Mouse (Mus musculus): ENCODE data around the gene Usf1.

The Usf1 gene

DNA sequence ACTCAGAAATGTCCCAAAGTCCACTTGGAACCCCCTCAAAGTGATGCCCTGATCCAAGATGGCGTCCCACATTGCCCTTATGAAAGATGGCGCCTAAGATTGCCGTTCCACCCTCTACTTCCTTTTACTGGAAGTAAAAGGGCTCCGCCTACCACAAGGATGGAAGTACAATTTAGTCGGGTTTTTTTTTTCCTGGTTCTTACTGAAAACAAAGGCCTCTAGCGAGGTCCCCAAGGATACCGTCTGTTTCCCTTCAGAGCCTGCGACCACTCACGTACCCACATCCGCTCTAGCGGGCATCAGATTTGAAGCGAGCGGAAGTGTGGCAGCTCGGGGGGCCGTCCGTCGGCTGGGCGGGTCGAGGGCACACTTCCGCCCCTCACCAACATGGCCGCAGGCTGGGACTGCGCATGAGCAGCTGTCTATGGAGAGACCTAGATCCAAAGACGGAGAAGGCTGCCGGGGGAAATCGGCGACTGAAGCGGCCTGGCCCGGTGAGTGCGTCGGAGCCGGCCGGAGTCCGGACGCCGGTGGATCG is at the start of gene Usf1:
Gene Usf1 (plus strand): TSS at position 367 of the 538 bp plus-strand sequence.
- peak; percentile 97 for DNase-seq (ENCODE audit: low spot score)

DNA sequence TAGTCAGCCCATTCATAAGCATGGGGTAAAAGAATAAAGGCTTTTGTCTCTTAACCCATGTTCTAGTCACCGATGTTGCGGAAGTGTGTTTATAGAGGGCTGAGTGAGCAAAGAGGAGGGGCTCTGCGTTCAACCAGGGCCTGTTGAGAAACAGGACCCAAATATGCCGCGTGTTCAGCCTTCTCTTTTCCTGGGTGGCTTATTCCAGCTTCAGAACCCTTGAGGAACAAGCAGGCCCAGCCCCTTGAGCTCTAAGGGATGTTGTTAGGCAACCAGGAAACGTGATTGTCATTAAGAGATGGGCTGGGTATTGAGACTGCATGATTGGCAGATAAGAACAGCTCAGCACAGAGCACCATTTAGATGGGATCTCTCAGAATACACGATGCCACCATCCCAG is 45.2 kb upstream of the Usf1 start:
- no peak for DNase-seq (ENCODE audit: low spot score)

DNA sequence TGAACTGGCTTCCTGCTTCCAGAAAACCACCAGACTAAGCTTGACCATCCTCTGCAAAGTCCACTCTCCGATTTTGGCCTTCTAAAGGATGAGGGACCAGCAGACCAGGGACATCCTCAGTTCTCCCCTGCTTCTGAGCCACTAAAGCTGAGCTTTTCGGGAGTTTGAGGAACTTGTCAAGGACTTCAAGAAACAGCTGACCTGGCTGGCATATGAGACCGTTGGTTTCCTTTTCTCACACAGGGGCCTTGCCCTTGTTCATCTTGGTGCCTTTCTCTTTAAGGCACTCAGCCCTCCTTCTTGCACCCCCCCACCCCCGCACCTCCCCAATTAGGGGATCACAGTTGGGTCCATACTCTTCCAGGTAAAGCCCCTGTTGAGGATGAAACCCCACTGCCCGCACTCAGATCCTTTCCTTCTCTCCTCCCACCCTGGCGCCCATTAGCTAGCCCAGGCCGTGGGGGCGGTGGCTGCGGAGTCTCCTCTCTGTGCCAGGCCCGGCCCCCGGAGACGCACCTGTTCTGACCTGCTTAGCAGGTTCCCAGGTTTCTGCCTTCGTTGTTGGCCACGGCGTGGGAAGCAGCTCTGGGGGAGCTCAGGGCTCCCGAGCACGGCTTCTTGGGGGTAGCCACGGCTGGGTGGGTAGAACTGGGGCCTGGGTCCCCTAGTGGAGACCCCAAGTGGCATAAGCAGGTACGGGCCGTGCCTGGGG is 41.1 kb upstream of the Usf1 start, which contains the start of gene Nectin4:
Gene Nectin4 (plus strand): TSS at position 255 of the 712 bp plus-strand sequence.
- DNase-seq (ENCODE audit: low spot score), result no peak

DNA sequence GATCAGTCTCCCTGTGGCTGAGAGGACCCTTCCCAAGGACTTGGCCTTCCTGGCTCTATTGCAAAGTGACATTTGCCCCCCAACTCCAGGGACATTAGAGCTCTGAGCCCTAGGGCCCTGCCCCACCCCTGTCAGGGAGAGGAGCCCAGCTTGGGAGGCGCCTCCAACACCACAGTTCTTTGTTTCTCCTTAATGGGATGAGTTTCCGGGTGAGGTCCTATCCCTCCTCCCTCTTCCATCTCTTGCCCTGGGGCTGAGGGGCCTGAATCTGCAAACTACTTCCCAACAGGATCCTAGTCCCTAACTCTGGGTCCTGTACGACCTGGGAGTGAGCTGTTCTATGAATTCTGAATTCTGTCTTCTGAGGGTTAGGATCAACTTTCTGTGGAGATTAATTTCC is 38.2 kb upstream of the Usf1 start:
- no peak for DNase-seq (ENCODE audit: low spot score)

DNA sequence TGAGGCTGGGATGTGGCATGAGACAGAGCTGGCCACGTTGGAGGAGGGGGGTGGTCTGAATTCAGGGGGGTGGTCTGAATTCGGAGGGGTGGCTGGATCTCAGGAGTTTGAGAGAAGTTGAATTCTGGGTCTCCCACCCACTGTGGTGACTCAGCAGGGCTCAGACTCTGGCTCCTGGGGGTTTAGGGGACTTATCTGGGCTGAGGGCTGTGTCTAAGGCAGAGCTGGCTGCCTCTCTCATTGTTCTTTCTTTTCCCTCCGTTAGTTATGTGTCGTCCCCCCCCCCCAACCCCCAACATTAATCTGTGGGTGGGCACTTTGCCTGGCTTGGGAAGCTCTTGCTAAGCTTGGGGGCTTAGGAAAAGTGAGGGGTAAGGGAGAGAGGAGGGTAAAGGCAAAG is 37.2 kb upstream of the Usf1 start:
- no peak for DNase-seq (ENCODE audit: low spot score)

DNA sequence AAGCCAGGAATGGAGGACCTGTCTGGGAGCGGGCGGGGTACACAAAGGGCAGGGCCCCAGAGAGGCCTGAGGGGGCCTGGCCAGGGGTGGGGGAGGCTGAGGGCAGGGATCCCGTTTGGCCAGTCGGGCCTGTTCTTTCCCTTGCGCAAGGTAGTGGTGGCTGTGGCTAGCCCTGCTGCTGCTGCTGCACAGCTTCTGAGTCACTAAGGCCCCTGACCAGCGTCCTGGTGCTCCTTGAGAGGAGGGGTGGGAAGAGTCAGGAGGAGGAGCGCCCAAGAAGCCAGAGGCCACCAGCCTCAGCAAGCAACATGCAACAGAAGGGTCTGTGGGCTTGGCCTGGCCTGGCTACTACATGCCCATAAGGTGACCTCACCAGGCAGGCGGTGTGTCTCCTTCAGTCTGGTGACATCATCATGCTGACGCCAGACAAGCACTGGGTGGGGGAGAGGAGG is 35.4 kb upstream of the Usf1 start:
- DNase-seq (ENCODE audit: low spot score), result no peak

DNA sequence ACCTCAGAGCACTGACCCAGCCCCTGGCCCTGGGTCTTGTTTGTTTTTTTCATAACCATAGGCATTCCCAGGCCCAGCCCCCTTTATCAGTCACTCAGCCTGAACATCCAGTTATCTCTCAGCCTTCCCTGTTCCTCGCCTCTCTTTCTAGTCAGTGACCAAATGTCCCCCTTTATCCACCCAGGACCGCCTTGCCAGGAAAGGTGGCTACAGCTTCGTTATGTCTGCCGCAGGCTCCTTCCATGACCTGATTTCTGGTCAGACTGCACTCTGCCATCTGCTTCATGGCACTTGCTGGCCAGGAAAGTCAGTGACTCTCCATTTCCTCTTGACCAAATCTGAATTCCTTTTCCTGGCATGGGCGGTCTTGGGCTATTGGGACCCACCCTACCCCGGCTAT is 32.8 kb upstream of the Usf1 start:
- DNase-seq (ENCODE audit: low spot score), result no peak

DNA sequence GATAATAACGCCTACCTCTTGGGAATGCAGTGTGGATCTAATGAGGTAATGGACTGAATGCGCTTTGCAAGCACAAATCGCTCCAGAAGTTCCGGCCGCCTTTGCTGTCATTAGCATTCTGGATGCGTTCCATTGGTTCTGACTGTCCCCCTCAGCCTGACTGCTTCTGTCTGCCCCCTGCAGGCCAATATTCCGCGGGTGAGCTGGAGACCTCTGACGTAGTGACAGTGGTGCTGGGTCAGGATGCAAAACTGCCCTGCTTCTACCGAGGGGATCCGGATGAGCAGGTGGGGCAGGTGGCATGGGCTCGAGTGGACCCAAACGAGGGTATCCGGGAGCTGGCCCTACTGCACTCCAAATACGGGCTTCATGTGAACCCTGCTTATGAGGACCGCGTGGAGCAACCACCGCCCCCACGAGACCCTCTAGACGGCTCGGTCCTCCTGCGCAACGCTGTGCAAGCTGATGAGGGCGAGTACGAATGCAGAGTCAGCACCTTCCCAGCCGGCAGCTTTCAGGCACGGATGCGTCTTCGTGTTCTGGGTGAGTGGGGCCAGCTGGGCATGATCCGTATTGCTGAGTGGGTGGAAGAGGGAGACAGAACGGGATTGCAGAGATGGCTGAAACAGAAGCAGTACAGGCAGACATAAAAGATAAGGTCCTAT is 31.0 kb upstream of the Usf1 start:
- peak; percentile 85 for DNase-seq (ENCODE audit: low spot score)

DNA sequence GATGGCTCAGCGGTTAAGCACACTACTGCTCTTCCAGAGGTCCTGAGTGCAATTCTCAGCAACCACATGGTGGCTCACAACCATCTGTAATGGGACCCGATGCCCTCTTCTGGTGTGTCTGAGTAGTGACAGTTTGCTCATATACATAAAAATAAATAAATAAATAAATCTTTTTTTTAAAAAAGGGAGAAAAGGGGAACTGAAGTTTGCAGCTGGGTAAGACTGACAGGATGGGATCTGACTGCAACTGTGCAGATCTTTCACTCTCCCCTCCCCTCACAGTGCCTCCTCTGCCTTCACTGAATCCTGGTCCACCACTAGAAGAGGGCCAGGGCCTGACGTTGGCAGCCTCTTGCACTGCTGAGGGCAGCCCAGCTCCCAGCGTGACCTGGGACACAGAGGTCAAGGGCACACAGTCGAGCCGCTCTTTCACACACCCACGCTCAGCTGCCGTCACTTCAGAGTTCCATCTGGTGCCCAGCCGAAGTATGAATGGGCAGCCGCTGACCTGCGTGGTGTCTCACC is 29.0 kb upstream of the Usf1 start:
- no peak for DNase-seq (ENCODE audit: low spot score)

DNA sequence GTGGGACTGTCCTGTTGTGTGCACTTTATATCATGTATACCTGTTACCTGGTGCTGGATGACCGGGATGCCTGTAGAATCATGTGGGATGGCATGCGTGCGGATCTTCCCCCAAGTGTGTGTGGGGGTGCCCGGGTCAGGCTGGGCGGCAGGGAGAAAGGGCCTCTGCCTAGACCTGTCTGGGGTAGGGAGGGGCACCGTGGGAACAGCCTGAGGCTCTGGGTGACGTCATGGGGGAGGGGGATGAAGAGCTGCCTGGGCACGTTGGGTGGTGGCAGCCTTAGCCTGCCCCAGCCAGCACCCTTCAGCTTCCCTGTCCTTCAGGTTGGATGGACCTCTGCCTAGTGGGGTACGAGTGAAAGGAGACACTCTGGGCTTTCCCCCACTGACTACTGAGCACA is 26.8 kb upstream of the Usf1 start:
- DNase-seq (ENCODE audit: low spot score), result no peak

DNA sequence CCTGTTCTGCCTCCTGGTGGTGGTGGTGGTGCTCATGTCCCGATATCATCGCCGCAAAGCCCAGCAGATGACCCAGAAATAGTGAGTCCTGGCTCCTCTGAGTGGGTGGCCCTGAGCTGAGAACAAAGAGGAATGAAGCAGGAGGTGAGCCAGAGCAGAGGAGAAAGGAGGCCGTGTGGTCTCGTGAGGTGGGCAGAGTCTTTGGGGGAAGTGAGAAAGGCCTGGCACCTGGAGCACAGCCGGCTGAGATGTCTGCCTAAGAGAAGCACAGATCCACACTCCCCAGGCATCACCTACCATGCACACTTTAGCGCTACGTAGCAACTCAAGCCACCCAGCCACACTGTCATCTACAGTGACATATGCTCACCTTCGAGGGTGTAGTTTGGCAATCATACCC is 25.9 kb upstream of the Usf1 start:
- no peak for DNase-seq (ENCODE audit: low spot score)

DNA sequence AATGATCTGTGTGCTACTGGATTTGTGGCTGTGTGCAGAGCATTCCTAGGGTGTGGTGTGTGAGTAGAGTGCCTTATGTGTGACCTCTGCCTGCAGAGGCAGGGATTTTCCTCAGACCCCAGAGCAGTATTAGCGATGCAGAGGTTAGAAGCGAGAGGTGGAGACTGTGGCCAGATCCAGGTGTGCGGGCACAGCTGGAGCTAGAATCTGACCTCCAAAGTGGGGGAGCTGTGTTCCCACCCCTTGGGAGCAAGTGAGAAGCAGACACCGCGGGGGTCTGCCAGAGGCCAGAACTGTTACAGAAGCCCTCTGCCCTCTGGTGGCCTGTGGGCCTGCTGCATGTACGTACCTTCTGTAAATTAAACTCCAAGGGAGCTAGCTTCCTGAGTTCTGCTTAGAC is 24.0 kb upstream of the Usf1 start:
- peak; percentile 72 for DNase-seq (ENCODE audit: low spot score)

DNA sequence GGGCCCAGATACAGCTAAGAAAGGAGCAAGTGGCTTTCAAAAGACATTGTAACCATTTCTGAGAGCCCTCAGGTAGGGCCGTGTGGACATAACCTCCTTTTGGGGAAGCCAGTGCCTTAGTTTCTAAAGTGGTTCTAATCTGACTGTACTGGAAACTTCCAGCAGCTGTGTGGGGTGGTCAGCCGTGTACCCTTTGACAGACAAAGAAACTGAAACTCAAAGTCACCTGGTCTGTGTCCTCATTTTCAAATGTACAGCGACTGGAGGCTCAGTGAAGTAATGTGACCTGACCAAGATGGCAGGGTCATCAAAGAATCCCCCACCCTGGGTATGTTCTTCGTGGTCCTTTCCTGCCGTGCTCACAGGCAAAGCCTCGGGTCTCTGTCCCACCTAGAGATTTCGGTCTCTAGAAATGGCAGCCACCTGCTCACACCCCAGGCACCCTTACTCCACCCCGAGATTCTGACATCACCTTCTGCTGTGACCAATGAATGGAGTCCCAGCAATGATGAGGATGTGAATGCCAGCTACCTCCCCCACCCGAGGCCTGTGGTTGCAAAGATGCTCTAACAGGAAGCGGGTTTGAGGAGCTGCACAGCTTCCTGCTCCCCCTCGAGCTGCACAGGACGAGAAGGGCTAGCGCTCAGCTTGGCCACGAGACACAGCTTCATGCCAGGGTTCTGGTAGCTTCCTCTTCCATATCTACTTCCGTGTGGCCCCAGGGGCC is 22.6 kb upstream of the Usf1 start, which contains the start of gene Arhgap30:
Gene Arhgap30 (plus strand): TSS at position 579 of the 727 bp plus-strand sequence.
- no peak for DNase-seq (ENCODE audit: low spot score)

DNA sequence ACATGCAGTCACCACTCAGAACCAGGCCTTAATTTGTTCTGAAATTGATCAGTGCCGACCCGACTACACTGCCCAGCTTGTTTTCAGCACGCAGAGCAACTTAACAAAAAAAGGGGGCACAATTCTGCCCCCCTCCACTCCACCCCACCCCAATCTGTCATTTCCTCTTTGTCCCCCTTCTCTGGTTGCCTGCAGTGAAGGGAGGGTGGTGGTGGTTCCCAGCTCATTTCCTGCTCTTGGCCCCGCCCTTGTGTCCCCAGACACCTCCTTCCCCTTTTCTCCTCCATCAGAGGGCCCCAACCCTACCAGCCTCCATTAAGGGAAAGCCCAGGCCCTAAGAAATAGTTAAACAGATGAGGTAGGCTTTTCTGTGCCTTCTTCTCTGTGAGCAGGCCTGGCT is 21.0 kb upstream of the Usf1 start:
- no peak for DNase-seq (ENCODE audit: low spot score)

DNA sequence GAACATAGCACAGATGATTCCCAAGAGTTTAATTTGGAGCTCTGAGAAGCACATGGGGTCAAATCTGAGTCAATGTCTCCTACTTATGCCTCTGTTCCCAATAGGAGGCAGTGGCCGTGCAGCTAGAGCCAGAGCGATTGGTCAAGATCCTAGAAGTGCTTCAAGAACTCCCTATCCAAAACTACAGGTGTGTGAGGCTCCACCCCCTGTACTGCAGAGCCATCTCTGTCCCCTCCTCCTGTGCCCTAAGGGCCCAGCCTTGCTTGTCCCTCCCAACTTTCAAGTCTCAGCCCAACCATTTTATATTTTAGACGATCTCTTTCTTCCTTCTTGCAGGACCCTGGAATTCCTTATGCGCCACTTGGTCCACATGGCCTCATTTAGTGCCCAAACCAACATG is 9.3 kb upstream of the Usf1 start:
- no peak for DNase-seq (ENCODE audit: low spot score)

DNA sequence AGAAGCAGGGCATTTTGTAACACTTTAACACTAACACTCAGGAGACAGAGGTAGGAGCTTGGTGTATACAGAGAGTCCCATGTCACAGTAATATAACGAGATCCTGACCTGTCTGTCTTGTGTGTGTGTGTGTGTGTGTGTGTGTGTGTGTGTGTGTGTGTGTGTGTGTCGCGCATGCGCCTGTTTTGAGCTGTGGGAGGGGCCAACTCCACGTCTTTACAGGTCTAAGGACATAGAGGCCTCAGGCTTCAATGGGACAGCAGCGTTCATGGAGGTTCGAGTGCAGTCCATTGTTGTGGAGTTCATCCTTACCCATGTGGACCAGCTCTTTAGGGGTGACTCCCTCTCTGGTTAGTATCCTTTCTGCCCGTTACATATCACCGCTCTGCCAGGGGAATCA is 8.1 kb upstream of the Usf1 start:
- DNase-seq (ENCODE audit: low spot score), result no peak

DNA sequence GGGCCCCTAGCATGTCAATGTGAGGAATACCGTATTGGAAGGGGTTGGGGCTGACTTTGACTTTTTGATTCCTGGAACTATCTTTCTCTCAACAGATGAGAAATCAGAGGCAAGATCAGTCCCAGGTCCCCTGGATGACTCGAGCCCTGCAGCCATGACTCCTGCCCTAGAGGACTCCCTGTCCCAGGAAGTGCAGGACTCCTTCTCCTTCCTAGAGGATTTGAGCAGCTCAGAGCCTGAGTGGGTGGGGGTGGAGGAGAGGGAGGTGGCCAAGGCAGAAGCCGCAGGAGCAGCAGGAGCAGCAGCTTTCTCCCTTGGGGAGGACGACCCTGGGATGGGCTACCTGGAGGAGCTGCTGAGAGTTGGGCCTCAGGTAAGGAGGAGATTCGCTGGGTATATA is 3.9 kb upstream of the Usf1 start:
- no peak for DNase-seq (ENCODE audit: low spot score)

DNA sequence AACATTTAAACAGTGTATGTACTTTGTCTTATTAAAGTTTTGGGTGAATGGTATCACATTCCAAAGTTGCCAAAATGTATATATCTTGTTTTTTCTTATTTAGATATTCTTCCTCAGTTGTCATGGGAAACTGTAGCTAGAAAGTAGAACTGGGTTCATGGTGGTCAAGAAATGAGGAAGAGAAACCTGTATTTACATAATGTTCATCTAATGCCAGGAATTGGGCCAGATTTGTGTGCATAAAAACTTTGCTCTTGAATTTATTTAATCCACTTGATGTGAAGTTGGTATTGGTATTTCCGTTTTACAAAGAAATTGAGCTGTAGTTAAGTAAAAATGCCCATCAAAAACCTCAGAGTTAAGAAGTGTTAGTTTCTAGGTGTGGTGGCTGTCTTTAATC is 882 bp upstream of the Usf1 start:
- peak; percentile 4 for DNase-seq (ENCODE audit: low spot score)

DNA sequence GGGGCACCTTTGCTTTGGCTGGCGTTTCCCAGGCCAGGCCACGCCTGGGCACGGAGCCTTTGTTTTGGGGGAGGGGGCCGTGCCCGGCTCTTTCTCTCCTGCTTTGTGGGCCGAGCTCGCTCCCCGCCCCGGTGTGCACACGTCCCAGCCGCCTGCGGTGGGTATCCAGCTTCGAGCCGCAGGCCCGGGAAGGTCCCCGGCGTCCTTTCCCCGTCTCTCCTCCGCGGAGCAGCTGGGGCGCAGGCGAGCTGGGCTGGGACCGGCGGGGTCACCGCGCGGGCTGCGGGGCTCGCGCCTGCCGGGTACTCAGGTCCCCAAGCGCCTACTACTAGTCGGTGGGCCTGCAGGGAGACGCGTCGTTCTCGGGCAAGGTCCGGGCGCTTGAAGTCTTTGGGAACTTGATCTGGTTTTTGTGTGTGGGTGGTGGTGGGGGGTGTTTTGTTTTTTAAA is 404 bp downstream of the Usf1 start:
- DNase-seq (ENCODE audit: low spot score), result no peak

DNA sequence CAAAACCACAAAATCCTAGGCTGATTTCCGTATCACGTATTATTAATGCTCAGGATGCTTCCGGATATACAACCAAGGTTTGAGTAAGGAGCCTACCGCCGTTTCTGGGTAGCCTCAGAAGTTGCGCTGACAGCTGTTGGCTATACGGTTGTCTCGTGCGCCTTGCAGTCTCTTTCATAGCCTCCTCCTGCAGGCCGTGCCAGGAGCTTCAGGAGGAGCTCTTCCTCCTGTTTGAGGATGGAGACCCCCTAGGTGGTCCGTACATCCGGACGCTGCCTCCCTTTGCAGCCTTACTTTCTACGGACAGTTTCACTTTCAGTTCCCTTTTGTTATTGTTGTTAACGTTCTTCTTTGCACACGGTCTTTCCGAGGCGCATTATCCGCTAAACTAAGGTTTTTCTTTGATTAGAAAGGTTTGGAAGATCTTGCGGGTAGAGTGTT is 908 bp downstream of the Usf1 start:
- peak; percentile 78 for DNase-seq (ENCODE audit: low spot score)

DNA sequence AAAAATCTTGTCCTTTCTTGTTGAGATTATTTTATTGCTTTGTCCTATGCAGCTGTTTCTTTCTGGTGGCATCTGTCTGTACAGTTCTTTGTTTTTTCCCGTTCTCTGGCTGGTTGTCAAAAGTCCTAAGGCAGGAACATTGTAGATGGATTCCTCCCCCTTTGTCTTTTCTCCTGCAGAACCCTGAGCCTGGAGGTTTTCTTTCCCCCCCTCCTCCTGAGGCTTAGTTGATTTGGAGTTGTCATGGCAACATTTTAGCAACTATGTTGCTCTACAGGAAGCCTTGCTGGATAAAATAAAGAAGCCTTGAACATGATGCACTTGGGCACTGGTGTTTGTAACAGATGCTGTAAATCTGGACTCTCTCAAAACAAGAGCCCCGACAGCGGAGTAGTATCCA is 1.3 kb downstream of the Usf1 start:
- peak; percentile 65 for DNase-seq (ENCODE audit: low spot score)

DNA sequence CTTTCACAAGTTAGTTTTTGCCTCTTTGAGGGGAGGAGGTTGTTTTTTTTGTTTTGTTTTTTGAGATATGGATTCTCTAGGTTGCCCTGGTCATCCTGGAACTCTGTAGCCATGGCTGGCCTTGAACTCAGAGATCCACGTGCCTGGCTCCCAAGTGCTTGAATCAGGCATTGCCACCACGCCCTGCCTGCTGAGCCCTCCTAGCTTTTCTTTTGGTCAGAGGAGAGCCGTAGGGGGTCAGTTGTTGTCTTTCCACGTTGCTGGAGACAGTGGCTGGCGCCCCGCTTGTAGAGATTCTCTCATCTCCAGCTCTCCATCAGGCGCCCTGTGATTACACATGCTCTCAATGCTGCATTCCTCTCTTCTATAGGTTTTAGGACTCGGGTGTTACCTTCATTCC is 2.5 kb downstream of the Usf1 start:
- no peak for DNase-seq (ENCODE audit: low spot score)

Data from embryo, embryonic 10.5 days (tissue).